Mouse (Mus musculus) layer of hippocampus, adult 9-11 months (tissue): Measurements from ENCODE around the gene Tssk6.

Source experiments
- DNase-seq: peaks from one replicate; pipeline ENCODE4 v3.0.0; 2022

The Tssk6 gene

DNA sequence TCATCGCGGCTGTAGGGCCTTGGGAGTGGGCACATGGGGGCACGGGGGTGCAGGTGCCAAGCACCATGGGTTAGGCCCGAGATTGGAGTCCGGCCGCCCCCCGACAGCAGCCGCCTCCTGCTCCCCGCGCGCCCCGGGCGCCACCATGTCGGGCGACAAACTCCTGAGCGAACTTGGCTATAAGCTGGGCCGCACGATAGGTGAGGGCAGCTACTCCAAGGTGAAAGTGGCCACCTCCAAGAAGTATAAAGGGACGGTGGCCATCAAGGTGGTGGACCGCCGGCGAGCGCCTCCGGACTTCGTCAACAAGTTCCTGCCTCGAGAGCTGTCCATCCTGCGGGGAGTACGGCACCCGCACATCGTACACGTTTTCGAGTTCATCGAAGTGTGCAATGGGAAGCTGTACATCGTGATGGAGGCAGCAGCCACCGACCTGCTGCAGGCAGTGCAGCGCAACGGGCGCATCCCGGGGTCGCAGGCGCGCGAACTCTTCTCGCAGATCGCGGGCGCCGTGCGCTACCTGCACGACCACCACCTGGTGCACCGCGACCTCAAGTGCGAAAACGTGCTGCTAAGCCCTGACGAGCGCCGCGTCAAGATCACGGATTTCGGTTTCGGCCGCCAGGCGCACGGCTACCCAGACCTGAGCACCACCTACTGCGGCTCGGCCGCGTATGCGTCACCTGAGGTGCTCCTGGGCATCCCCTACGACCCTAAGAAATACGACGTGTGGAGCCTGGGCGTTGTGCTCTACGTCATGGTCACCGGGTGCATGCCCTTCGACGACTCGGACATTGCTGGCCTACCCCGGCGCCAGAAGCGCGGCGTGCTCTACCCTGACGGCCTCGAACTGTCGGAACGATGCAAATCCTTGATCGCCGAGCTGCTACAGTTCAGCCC, at the start of gene Tssk6, which contains the start of the genes Ndufa13 and Yjefn3:
TSS of gene Tssk6 (plus strand) at position 22 of the 900 bp plus-strand sequence.
TSS of gene Ndufa13 (minus strand) at position 396 of the 900 bp plus-strand sequence.
TSS of gene Yjefn3 (minus strand) at position 550 of the 900 bp plus-strand sequence.
- DNase-seq: peak; percentile 46

- DNase-seq: no peak
Observed at GRCm38 (mm10) chr8:69853869-69854268, 48.1 kb upstream of the Tssk6 start.

DNA sequence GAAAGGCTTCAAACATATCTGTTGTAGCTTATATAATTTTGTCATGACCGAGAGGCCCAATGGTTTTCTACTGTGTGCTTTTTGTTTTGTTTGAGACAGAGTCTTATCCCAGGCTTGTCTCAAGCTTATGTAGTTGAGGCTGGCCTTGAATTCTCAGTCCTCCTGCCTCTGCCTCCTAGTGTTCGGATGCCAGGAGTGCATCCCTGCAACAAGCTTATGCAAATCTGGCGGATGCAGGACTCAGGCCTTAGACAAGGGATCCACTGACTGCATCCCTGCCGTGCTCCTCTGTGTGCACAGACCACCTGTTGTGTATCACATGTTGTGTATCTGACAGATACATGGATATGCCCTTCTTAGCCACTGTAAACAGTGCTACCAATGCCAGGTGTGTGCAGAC, 41.2 kb upstream of the Tssk6 start:
- DNase-seq: no peak

GRCm38 (mm10) chr8:69861251-69861650, 40.7 kb upstream of the Tssk6 start:
- DNase-seq: no peak

GRCm38 (mm10) chr8:69863387-69864020, 38.5 kb upstream of the Tssk6 start:
- no peak for DNase-seq

DNA sequence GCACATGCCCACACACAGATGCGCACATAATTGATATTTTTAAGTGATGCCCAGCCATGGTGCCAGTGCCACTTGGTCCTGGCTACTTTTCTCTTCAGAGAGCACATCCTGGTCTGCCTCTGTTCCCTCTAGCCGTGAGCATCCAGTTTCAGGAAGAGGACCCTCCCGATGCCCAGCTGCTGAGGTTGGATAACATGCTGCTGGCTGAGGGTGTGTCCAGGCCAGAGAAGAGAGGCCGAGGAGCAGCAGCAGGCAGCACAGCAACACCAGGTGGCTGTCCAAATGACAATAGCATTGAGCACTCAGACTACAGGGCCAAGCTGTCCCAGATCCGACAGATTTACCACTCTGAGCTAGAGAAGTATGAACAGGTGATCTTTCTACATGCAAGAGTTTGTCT, 37.8 kb upstream of the Tssk6 start:
- DNase-seq: no peak

- no peak for DNase-seq
Observed at GRCm38 (mm10) chr8:69867696-69868326, 34.2 kb upstream of the Tssk6 start.

DNA sequence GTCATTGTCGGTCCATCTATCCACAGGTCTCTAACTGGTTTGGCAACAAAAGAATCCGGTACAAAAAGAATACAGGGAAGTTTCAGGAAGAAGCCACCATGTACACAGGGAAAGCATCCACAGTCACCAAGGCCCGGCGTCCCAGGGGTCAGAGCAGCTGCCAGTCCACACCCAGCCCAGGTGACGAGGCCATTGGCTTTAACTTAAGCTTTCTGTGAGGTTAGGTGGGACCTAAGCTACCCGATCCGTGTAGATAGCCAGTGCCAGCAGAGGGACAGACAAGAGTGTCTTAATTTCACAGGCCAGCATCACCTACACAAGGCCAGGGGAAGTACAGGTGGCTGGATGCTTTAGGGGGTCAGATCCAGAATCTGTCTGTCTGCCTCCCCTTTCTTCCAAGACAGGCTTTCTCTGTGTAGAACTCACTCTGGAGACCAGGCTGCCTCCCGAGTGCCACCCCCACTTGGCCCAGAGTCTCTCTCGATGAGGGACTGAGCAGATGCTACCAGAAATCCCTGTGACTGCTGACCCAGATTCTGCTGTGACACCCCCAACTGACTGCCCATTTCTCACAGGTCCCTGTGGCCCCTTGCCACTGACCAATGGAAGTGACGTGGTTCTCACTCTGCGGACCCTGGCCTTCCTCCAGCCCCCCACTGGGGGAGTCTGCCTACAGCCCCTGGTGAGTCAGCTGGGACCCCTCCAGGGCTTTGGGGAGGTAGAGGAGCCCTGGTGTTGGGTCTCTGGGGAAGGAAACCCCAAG, 31.8 kb upstream of the Tssk6 start:
- DNase-seq: no peak

GRCm38 (mm10) chr8:69870907-69871306, 31.1 kb upstream of the Tssk6 start:
- DNase-seq: no peak

DNA sequence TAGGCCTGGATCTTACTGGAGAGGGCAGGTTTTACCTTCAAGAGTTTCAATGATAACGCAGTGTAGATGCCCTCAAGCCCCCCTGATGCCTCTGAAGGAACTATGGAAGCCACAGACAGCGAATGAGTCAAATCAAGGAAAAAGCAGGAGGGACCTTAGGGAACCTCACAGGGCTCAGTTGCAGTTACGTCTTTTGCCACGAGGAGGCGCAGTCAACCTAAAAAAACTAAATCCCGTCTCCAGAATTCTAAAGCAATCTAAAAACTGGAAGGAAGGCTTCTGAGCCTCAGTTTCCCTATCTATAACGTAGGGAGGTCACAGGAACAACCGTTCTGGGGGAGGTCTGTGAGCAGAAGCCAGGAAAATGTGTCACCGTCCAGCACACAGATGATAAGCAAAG, 27.8 kb upstream of the Tssk6 start:
- no peak for DNase-seq

DNA sequence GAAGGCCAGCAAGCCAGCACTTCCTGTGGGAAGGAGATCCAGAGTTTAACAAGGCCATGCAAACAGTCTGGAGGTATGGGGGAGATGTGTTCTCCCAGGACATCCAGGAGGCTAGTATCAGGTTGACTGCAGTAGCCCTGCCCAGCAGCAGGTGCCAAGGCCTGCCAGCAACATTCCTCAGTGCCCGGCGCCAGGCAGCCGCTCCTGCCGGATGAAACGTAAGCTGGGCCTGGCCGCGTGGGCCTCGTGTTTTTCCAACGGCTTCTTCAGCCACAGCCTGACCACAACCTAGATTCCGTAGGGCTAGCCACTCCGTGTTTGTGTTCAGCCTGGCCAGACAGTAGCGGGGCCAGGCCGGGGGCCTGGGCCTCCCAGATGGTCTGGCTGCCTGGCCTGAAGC, 27.3 kb upstream of the Tssk6 start:
- DNase-seq: no peak

DNA sequence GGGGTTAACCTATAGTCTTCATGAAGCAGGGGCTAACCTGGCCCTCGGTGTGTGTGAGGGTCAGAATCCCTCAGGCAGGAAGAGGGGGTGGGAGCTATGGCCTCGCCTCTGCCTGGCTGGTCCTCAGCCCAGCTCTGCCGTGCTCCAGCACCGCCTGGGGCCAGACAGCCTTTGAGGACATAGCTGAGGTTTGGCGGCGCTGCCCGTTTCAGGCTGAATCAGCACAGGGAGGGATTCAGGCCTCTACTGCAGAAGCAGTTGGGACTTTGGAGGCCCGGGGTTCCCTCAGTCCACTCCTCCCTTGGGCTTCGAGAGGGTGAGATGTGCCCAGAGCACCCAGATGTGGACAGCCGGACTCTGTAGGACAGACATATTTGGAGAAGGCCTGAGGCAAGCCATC, 25.9 kb upstream of the Tssk6 start:
- no peak for DNase-seq

DNA sequence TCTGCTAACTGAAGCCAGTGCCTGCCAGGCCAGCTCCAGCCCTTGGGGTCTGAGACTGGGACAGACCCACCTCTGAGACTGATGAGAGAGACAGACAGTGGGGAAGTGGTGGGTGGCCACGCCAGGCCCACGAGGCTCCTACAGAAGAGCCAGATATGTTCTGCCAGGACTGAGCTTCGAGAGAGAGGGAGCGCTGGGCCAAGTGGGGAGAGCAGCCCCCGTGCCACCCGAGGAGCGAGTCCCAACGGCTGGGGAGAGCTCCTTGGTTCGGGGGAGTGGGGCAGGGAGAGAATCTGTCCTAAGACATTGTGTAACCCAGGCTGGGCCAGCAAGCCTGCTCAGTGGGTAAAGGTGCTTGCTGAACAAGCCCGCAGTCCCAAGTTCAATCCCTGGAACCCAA, 25.0 kb upstream of the Tssk6 start:
- DNase-seq: no peak

DNA sequence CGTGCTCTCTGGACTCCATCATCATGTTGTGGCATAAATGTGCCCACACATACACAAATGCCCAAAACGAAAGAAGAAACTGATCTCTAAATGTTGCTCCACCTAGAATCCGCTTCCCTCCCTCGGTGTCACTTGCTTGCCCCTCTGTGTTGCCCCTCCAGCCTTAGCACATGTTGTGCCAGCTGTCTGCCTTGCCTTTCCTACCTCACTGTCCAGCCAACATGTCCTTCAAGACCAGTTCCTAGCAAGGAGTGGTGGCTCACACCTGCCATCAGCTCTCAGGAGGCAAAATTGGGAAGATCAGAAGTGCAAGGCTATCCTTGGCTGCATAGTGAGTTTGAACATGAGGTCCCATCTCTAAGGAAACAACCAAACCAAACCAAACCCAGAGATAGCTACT, 24.6 kb upstream of the Tssk6 start:
- no peak for DNase-seq

- no peak for DNase-seq
Observed at GRCm38 (mm10) chr8:69877992-69878391, 24.0 kb upstream of the Tssk6 start.

DNA sequence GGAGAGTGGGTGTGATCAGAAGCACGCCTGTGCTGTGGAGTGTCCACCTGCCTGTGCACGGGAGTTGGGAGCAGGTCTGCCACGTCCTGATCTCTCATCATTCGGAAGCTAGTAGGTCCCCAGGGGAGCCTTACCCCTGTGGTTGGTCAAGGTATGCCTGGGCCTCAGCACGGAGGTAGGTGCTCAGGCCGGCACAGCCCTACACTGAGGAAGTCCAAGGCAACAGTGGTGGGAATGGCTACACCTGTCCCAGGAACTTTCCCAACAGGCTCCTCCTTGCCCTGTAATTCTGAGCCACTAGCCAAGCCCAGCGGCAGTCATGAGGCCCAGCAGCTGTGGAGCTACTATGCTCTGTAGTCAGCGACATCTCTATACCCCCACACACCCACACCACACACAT, 22.3 kb upstream of the Tssk6 start:
- DNase-seq: no peak

- DNase-seq: no peak
Observed at GRCm38 (mm10) chr8:69880841-69881240, 21.1 kb upstream of the Tssk6 start.

GRCm38 (mm10) chr8:69881261-69881865, 20.6 kb upstream of the Tssk6 start:
- no peak for DNase-seq

DNA sequence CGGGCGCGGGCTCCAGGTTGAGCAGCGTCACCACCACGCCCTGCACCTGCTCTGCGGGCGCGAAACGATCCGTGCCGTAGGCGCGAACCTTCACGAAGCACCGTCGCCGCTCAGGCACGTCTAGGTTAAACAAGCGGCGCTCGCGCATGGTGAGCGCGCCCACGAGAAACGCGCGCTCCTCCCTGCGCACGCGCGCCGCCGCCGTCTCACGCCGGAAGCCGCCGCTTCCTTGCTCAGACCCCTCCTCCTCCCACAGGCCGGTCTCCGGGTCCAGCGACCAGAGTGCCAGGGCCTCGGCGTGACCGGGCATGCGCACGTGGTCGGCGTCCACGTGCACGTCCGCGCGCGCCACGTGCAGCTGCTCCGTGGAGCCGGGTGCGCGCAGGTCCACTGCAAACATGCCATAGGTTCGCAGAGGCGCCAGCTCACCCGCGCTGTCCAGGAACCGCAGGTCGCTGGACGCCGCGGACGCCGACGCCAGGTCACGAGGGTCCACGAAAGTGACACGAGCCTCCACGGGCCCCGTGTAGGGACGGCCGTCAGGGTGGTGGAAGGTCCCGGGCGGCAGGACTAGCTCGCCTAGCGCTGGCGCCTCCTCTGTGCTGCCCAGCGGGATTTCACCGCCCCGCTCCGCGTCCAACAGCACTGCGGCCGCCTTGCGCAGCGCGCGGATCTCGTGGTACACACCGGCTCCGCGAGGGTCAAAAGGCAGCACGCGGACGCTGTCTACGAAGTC, 19.8 kb upstream of the Tssk6 start:
- peak; percentile 50 for DNase-seq

- DNase-seq: no peak
Observed at GRCm38 (mm10) chr8:69882833-69883600, 19.0 kb upstream of the Tssk6 start.

GRCm38 (mm10) chr8:69884141-69884540, 17.8 kb upstream of the Tssk6 start:
- DNase-seq: no peak
